Mouse (Mus musculus) brain, embryonic 14.5 days (tissue): Measurements from ENCODE around the gene Rprd1b. TPM values are rescaled to one million over a fixed set of nuclear protein-coding genes. Genes with fewer than 3 reads are reported as not detected.

ENCODE experiments used
- DNase-seq: peaks from one replicate; pipeline ENCODE4 v3.0.0-alpha.2; 2011; ENCODE audit warnings: low read depth
- CTCF ChIP-seq: fragments of 200-500 bp; IDR thresholded peaks from 2 replicates; pipeline ENCODE4 v1.5.1; 2012; ENCODE audit warnings: inconsistent platforms, mild to moderate bottlenecking, moderate library complexity, borderline replicate concordance; ENCODE audit not compliant: insufficient read depth, insufficient read length; ENCODE audit errors: extremely low read depth
- POLR2A ChIP-seq: fragments of 200-500 bp; IDR thresholded peaks from 2 replicates; pipeline ENCODE4 v1.6.1; 2012; ENCODE audit warnings: mild to moderate bottlenecking, inconsistent platforms, borderline replicate concordance; ENCODE audit not compliant: poor library complexity, insufficient read depth, insufficient read length, severe bottlenecking; ENCODE audit errors: extremely low read depth
- polyA plus RNA-seq: library from polyadenylated mRNA; depleted of rRNA; stranded (reverse); fragments of >200 nt; gene quantifications from 2 replicates; pipeline ENCODE4 v1.2.3, GENCODE M21; 2012; rRNA removed

Gene Rprd1b
- polyA plus RNA-seq = 25.8 and 27.9 TPM in 2 replicates

DNA sequence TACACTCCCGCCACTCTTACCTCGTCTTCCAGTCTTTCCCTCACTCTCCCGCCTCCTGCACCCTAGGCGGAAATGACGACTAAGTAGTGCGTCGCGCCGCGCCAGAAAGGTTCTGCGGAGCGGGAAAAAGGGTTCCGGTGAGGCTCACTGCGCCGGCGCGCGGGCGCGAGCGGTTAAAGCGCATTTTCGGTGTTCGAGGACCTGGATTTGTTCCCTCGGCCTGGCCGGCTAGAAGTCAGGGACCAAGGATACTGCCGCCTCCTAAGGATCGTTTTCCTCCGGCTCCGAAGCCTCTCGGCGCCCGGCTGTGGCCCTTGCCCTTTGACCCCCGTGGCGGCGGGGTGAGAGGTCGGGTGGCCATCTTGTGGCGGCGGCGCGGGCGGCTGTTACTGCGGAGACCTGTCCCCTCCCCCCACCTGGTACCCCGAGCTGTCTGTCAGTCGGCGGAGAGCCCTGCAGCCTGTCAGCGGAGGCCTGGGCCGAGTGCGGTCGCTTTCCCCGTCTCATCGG lies at the start of gene Rprd1b, which contains the start of gene Tti1:
Gene Rprd1b, plus strand, starts transcription at position 144 of the 510 bp plus-strand sequence.
Gene Tti1, minus strand, starts transcription at position 80 of the 510 bp plus-strand sequence.
- TF ChIP-seq CTCF (no peak), POLR2A (peak; percentile 36; the same call in 1 of the 2 replicates)
- DNase-seq = peak; percentile 98

DNA sequence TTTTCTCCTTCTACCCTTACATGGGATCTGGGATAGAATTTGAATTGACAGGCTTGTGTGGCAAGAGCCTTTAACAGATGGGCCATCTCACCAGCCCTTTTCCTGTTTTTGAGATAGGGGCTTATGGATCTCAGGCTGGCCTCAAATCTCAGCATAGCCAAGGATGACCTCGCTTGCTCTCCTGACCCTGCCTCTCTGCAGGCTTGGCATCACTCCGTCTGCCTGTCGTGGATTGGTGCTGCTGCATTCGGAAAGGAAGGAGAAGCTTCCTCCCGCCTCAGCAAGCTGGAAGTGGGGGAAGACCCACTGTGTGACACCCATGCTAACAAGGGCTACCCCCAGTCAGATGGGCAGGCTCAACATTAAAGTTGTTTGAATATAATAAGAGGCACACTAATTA lies 49.1 kb upstream of the Rprd1b start:
- DNase-seq = no peak
- TF ChIP-seq CTCF = no peak
- TF ChIP-seq POLR2A = no peak

DNA sequence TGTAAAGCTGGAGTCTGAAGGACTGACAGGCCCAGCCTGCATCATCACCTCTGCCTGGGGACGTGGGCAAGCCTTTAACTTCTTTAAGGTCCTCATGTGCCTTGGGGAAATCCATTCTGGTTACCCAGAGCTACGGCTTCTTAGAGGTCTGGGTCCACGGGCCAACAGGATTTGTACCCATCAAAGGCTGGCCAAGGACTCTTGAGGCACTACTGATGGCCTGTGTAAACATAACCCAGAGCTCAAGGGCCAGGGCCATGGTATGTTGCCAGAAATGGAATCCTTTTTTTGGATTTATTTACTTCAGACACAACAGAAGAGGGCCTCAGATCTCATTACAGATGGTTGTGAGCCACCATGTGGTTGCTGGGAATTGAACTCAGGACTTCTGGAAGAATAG lies 45.6 kb upstream of the Rprd1b start:
- DNase-seq = no peak
- no peak for TF ChIP-seq CTCF
- no peak for TF ChIP-seq POLR2A

DNA sequence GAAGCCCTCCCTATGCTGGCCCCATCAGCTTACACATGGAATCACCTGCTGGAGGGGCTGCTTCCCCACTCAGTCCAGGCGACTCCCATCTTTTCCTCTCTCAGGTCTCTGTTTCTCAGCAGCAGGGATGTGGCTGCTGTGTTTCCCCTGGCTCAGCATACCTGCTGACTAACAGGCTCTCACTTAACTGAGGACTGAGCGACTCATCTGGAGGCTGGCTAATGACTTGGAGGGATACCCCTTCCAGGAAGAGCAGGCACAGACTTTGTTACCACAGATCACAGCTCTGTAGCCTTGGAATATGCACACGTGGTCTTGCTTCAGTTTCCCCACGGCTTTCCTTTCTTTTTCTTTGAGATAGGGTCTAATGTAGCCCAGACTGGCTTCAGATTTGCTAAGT lies 45.0 kb upstream of the Rprd1b start:
- no peak for TF ChIP-seq CTCF
- TF ChIP-seq POLR2A = no peak

DNA sequence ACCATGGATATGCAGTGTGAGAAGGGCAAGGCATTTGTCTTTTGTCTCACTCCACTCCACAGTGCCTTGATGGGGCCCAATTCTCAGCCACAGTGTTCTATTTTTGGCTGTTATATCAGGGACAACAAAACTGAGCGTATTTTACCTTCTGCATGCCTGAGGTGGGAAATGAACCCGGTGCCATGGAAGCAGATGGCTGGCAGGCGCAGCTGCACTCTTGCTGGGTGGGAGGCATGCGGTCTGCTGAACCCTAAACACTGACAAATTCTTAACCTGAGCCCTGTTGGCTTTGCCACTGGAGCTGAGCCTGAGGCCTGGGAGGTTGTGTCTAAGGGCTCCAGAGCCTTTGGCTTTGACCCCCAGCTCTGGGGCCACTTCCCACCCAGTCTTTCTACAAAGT lies 42.7 kb upstream of the Rprd1b start:
- no peak for DNase-seq

More for the DNA sequence above, 45.0 kb upstream of the Rprd1b start:
- DNase-seq = no peak

DNA sequence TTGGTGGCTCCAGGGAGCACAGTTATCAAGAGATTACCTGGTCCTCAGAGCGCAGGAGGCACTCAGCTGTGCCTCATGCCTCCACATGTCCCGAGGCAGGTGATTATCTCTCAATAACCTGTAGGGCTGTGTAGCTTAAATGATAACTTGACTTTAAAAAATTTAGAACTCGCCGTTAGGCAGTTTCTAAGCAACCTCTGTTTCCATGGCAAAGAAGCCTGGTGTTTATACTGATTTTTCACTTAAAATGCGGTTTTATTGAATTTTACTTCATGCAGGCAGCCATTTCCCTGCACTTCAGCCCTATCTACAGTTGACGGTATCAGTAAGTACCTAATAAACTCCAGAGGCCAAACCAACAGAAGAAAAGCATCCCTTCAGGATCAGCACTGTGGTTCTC lies 42.1 kb upstream of the Rprd1b start:
- peak; percentile 39 for DNase-seq
- no peak for TF ChIP-seq POLR2A
- TF ChIP-seq CTCF = no peak

More for the DNA sequence above, 42.7 kb upstream of the Rprd1b start:
- TF ChIP-seq CTCF = no peak
- TF ChIP-seq POLR2A = no peak

DNA sequence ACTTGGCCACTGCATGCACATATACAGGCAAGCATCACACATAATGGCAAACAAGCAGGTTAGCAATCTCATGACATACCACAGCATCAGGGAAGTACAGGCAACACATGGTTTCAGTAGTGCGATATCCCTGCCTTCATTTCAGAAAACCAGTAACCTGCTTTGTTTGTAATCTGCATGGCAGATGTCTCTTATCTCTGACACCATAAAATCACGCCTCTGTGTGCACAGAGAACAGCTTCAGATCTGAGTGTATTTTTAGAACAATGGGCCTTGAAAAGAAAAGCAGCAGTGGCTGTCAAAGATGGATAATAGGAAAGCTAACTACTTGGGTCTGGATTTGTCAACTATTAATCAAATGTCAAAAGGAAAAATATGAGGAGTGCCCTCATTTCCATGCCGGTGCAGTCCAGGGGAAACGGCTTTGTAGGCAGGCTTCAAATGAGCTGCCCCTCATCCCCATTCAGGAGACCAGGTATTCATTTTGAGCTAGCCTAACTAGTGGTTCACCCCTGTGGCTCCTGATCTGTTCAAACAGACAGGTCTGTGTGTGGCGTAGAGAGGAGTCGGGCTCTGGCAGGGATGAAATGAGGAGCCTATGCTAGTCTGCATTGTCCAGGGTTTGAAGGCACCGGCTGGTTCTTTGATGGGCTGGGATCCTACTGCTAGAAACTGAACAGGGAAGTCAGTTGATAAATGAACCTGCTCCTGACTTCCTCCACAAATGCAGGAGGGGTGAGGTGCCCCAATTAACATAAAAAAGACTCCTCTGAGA lies 39.7 kb upstream of the Rprd1b start:
- DNase-seq = peak; percentile 68
- no peak for TF ChIP-seq CTCF
- TF ChIP-seq POLR2A = no peak

DNA sequence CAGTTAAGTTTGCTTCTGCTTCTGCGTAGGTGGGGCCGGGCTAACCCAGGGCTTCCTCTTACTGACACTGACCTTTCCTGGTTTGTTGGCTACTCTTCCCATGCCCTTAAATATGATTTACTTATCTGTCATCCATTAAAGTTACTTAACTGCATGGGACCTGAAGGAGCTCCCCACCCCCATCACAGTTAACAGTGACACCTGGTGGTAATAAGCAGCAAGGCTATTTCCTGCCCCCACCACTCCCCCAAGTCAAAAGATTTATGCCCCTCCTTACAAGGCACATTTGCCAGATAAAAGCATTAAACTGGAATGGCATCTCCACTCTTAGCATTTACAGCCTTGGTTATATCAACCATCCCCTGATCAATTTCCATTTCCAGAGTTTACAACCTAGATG lies 38.4 kb upstream of the Rprd1b start:
- DNase-seq = peak; percentile 64

DNA sequence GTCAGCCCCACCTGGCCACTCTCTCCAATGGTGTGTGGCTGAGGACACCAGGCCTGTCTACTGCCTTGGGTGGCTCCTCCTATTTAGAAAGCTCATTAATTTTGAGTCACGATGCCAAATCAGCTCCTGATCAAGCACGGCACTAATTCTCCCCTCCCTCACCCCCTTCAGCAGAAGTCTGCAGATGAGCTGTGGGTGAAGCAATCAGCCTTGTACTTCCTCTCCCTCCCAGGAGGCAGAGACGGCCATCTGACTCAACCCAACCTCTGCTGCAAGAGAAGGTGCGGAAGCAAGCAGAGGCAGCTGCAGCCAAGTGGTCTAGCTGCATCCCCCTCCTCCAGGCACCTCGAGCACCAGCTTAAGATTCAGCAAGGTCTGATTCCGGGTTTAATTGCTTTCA lies 37.3 kb upstream of the Rprd1b start:
- DNase-seq = no peak
- TF ChIP-seq POLR2A = no peak
- TF ChIP-seq CTCF = no peak

More for the DNA sequence above, 38.4 kb upstream of the Rprd1b start:
- TF ChIP-seq POLR2A (no peak), CTCF (peak; percentile 61; the same call in 1 of the 2 replicates)

DNA sequence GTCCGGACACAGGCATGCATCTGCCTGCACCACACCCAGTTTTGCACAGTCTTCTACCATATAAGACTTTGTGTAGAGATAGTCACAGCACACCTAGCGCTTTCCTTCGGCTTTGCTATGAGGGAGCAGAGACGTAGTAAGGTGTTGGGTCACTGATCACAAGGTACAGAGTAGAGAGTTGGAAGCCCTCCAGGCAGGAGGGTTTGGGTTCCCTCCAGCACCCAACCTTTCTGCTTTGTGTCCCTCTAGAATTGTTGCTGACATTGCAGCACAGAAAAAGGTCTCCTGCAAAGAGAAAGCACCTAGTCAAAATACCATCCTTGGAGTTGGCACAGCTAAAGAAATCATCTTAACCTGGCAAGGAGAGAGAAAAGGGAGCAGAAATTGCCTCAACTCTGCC lies 35.8 kb upstream of the Rprd1b start:
- no peak for DNase-seq
- no peak for TF ChIP-seq POLR2A

DNA sequence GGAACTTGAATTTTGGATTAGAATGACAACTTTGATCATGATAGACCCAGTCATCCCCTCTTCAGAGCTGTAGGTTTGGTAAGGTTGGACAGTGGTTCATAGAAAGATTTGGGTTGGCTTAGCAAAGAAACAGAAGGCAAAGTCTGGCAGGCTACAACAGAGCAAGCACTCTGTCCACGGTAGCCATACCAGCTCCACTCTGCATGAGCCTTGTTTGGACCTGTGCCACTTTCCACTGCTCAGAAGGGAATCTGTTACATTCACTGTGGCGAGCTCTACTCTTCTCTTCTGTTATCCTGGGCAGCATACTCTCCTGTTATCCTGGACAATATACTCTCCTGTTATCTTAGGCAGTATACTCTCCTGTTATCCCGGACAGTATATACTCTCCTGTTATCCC lies 29.5 kb upstream of the Rprd1b start:
- no peak for DNase-seq
- no peak for TF ChIP-seq CTCF
- TF ChIP-seq POLR2A = no peak

DNA sequence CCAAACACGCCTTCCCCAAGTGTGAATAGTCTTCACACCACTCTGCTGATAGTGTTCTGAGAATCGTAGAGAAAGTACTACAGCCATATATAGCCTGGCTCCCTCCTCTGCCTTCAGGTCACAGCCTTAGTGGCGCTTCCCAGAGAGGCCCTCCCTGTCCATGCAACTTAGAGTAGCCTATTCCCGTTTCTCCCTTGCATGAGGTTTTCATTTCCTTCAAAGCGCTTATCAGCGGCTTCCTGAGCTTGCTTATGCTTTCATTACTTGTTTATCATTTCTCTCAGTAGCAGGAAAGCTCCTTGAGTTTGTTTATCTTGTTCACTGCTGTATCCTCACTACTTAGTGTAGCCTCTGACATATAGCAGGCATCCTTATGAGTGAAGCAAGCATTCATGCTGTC lies 23.7 kb upstream of the Rprd1b start:
- DNase-seq = no peak

DNA sequence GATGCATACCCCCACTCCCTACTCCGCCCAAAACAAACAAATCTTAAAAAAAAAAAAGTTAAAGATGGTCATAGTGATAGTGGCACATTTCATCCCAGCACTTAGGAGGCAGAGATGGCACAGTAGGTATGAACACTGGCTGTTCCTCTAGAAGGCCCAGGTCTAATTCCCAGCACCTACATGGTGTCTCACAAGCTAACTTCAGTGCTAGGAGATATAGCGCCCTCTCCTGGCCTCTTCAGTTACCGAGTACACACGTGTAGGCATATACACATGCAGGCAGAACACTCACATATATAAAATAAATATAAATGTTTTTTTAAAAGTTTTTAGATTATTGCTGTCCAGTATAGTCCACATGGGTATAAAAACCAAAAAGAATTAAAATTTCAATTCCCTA lies 22.7 kb upstream of the Rprd1b start:
- TF ChIP-seq CTCF (no peak), POLR2A (no peak)
- DNase-seq = no peak

More for the DNA sequence above, 23.7 kb upstream of the Rprd1b start:
- TF ChIP-seq CTCF (no peak), POLR2A (no peak)
